Mouse (Mus musculus) macrophage (primary cell): ENCODE results near the gene Fndc10. TPM values are rescaled to one million over a fixed set of nuclear protein-coding genes. Genes with fewer than 3 reads are reported as not detected.
A peak's percentile ranks its signal among the peaks of the same experiment; 100 is the strongest.
"Not testable (repeated sequence)": the region's sequence is repeated elsewhere in the genome, so short reads cannot be mapped to it uniquely, and the experiment has no call there.

ENCODE experiments used
- H3K27ac ChIP-seq: fragments of 350-480 bp; formaldehyde crosslinking; 2 replicates; pipeline ENCODE4 v1.9.0; 2021
- H3K36me3 ChIP-seq: fragments of 350-480 bp; formaldehyde crosslinking; 2 replicates; pipeline ENCODE4 v1.9.0; 2021; ENCODE audit errors: inconsistent target
- H3K4me3 ChIP-seq: fragments of 350-480 bp; formaldehyde crosslinking; 2 replicates; pipeline ENCODE4 v1.9.0; 2021; ENCODE audit errors: inconsistent target
- H3K79me2 ChIP-seq: fragments of 350-480 bp; formaldehyde crosslinking; 2 replicates; pipeline ENCODE4 v1.9.0; 2021; ENCODE audit errors: inconsistent target
- WGBS: methylation state at CpG from one replicate; pipeline ENCODE4 v1.1.7; 2026; ENCODE audit warnings: inconsistent platforms; ENCODE audit not compliant: missing documents; 5-methylcytosine and 5-hydroxymethylcytosine counted together
- polyA plus RNA-seq: library from polyadenylated mRNA; stranded (reverse); fragments of 250-400 nt; gene quantifications from 3 replicates; pipeline ENCODE4 v1.2.4, GENCODE M21; 2018; ENCODE audit warnings: inconsistent platforms

Gene Fndc10
- polyA plus RNA-seq, 1 experiment from 2014 or later: 1.1 TPM

DNA sequence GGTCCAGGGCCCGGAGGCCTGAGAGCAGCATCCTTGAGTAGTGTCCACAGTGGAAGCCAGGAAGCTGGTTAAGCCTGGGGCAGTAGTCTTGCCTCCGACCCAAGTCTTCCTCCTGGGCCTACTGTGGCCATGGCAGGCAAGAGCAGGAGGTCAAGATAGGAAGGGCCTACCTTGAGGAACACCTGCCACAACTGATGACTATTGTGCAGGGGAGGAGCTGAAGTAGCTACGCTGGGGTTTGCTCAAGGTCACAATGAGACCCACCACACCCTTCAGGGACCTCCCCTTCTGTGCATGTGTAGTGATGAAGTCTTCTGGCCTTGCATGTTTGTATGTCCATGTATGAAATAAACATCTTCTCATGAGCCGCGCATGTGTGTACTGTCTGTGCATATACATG is 41.6 kb downstream of the Fndc10 start:
- Histone ChIP-seq H3K4me3 (peak overlapping the region; percentile 29), H3K79me2 (peaks cover 5% of the 10 kb centered on the region; the same call in 1 of the 2 replicates), H3K27ac (no peak overlapping the region), H3K36me3 (no peaks in the 10 kb centered on the region; the same call in 1 of the 2 replicates)
- 73% methylated on average over 5 of the region's 5 CpGs for WGBS

GRCm38 (mm10) chr4:155736421-155736820 is 42.3 kb downstream of the Fndc10 start:
- Histone ChIP-seq H3K79me2 (peaks cover 5% of the 10 kb centered on the region; the same call in 1 of the 2 replicates), H3K27ac (no peak overlapping the region), H3K36me3 (no peaks in the 10 kb centered on the region; the same call in 1 of the 2 replicates), H3K4me3 (no peak overlapping the region)
- 94% methylated on average over 5 of the region's 5 CpGs for WGBS

DNA sequence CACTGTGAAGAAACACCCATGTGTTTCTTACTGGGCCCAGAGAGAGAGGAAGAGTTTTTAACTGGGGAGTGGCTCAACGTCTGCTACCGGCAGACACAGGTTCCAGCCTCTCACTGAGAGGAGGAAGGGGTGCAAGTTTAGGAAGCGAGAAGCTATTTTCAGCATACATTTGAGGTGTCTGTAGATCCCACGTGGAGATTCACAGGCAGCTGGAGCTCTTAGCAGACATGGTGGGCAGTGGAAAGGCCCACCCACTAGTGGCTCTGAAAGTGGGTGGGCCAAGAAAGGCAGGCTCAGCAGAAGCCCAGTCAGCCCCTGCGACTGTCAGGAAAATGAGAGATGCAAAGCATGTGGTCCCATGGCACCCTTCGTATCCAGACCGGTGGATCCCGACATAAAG is 44.1 kb downstream of the Fndc10 start:
- Histone ChIP-seq H3K4me3 (no peak overlapping the region), H3K36me3 (peaks cover 2% of the 10 kb centered on the region; the same call in 1 of the 2 replicates), H3K27ac (no peak overlapping the region), H3K79me2 (peaks cover 5% of the 10 kb centered on the region; the same call in 1 of the 2 replicates)
- 76% methylated on average over 8 of the region's 8 CpGs for WGBS

- no peak overlapping the region for H3K4me3 ChIP-seq
- H3K27ac ChIP-seq: no peak overlapping the region
- H3K36me3 ChIP-seq: peaks cover 11% of the 10 kb centered on the region; the same call in 1 of the 2 replicates
- 94% methylated on average over 6 of the region's 6 CpGs for WGBS
- no peaks in the 10 kb centered on the region for H3K79me2 ChIP-seq
Measured at GRCm38 (mm10) chr4:155739152-155739551, 45.0 kb downstream of the Fndc10 start.

DNA sequence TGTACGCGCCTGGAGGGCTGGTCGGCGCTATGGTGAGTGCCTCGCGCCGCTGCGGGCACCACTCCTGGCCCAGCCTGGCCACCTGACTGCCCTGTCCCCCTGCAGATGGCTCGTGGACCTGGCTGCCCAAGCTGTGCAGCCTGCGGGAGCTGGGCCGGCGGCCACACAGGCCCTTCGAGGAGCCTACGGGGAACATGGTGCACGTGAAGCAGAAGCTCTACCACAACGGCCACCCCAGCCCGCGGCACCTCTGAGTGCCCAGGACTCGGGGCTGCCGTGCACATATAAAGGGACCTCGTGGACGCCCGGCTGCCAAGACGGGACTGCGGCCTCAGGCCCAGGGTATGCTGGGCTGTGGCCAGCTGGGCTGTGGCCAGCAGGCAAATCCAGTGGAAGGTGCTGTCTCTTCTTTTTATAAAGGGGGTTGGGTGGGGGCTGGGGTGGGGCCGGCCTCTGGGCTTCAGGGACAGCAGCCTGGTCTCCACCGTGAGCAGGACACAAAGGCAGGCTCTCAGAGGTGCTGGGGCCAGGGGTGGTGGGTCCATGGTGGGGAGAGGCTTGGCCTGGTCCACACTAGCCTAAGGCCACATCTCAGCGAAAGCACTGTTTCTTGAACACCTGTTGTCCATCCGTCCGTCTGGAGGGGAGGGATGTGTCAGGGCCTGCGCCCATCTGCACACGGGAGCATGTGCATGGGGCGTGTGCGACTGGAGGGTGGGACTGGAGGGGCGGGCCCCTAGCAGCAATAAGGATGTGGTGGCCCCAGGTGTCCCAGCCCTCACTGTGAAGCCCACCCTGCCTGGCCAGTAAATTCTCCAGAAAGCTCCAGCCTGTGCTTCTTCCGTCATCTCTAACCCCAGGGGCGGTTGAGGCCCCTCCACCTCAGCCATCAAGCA is 45.8 kb downstream of the Fndc10 start:
- no peak overlapping the region for H3K4me3 ChIP-seq
- H3K27ac ChIP-seq: no peak overlapping the region
- no peaks in the 10 kb centered on the region for H3K79me2 ChIP-seq
- 95% methylated on average over 27 of the region's 37 CpGs for WGBS
- peaks cover 13% of the 10 kb centered on the region; the same call in 1 of the 2 replicates for H3K36me3 ChIP-seq

DNA sequence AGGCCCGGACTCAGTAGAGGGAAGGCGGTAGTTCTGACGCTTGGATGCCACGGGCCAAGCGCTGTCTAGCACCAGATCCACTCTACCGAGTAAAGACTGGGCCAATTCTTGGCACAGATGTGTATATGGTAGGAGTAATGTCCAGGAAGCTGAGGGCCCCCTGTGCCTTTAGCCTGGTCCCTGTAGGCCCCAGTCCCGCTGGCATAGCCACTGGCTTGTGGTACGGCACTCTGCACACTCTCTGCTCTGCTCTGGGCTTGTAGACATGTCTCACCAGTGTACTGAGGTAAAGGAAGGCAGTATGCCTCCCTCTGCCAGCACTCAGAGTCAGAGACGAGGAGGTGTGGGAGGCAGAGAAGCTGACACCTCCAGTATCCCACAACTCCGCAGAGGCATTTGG is 46.5 kb downstream of the Fndc10 start:
- H3K36me3 ChIP-seq: peaks cover 14% of the 10 kb centered on the region; the same call in 1 of the 2 replicates
- not testable (repeated sequence) for H3K79me2 ChIP-seq, H3K4me3 ChIP-seq, H3K27ac ChIP-seq
- whole genome bisulfite sequencing: 95% methylated on average over 10 of the region's 10 CpGs

GRCm38 (mm10) chr4:155742684-155743083 is 48.5 kb downstream of the Fndc10 start:
- no peak overlapping the region for H3K4me3 ChIP-seq
- H3K27ac ChIP-seq: no peak overlapping the region
- peaks cover 29% of the 10 kb centered on the region; the same call in 1 of the 2 replicates for H3K36me3 ChIP-seq
- no peaks in the 10 kb centered on the region for H3K79me2 ChIP-seq
- 95% methylated on average over 5 of the region's 5 CpGs for WGBS

- WGBS: 93% methylated on average over 8 of the region's 8 CpGs
- peaks cover 40% of the 10 kb centered on the region; the same call in 1 of the 2 replicates for H3K36me3 ChIP-seq
- no peaks in the 10 kb centered on the region for H3K79me2 ChIP-seq
- H3K4me3 ChIP-seq: no peak overlapping the region
- H3K27ac ChIP-seq: no peak overlapping the region
Measured at GRCm38 (mm10) chr4:155744474-155744873, 50.3 kb downstream of the Fndc10 start.

- WGBS: 95% methylated on average over 5 of the region's 5 CpGs
- Histone ChIP-seq H3K36me3 (peaks cover 46% of the 10 kb centered on the region; the same call in 1 of the 2 replicates), H3K27ac (no peak overlapping the region), H3K79me2 (no peaks in the 10 kb centered on the region), H3K4me3 (no peak overlapping the region)
Measured at GRCm38 (mm10) chr4:155745136-155745535, 51.0 kb downstream of the Fndc10 start.

Other genes with a start within 250 kb of the Fndc10 start
- gene Tmem52, start 225.2 kb upstream of the Fndc10 start, polyA plus RNA-seq: not detected in 3 replicates
- 216 to 287 TPM (median 286 TPM) in 3 replicates for gene Gnb1, start 203.0 kb upstream of the Fndc10 start, polyA plus RNA-seq
- gene Nadk, start 132.0 kb upstream of the Fndc10 start, polyA plus RNA-seq: 75.4 to 129 TPM (median 88.2 TPM) in 3 replicates
- gene Slc35e2, start 92.9 kb upstream of the Fndc10 start, polyA plus RNA-seq: 4.6 to 4.9 TPM (median 4.8 TPM) in 3 replicates
- 67.8 to 153 TPM (median 75.9 TPM) in 3 replicates for gene Cdk11b, start 69.5 kb upstream of the Fndc10 start, polyA plus RNA-seq
- gene Gm10563, start 48.9 kb upstream of the Fndc10 start, polyA plus RNA-seq: not detected in 3 replicates
- not detected in 3 replicates for gene Mmp23, start 41.0 kb upstream of the Fndc10 start, polyA plus RNA-seq
- gene Mib2, start 25.1 kb upstream of the Fndc10 start, polyA plus RNA-seq: 9.5 to 29.7 TPM (median 12.3 TPM) in 3 replicates
- 125 to 264 TPM (median 166 TPM) in 3 replicates for gene Ssu72, start 10.5 kb downstream of the Fndc10 start, polyA plus RNA-seq
- 0.10 to 1.0 TPM (median 0.32 TPM) in 3 replicates for gene Tmem240, start 40.5 kb downstream of the Fndc10 start, polyA plus RNA-seq
- 11.3 to 32.7 TPM (median 12.1 TPM) in 3 replicates for gene Atad3a, start 66.8 kb downstream of the Fndc10 start, polyA plus RNA-seq
- gene Vwa1, start 80.4 kb downstream of the Fndc10 start, polyA plus RNA-seq: 0.09 to 0.10 TPM in 2 of 3 replicates, not detected in the other
- gene Tmem88b, start 91.5 kb downstream of the Fndc10 start, polyA plus RNA-seq: not detected in 3 replicates
- not detected in 3 replicates for gene Ankrd65, start 96.1 kb downstream of the Fndc10 start, polyA plus RNA-seq
- 60.1 to 101 TPM (median 65.9 TPM) in 3 replicates for gene Mrpl20, start 108.5 kb downstream of the Fndc10 start, polyA plus RNA-seq
- 21.9 to 54.1 TPM (median 31.3 TPM) in 3 replicates for gene Ccnl2, start 118.1 kb downstream of the Fndc10 start, polyA plus RNA-seq
- 66.8 to 92.5 TPM (median 68.1 TPM) in 3 replicates for gene Aurkaip1, start 136.9 kb downstream of the Fndc10 start, polyA plus RNA-seq
- gene Mxra8, start 145.3 kb downstream of the Fndc10 start, polyA plus RNA-seq: 0.19 to 1.1 TPM (median 0.32 TPM) in 3 replicates
- gene Dvl1, start 153.1 kb downstream of the Fndc10 start, polyA plus RNA-seq: 6.2 to 13.8 TPM (median 12.2 TPM) in 3 replicates
- 0.04 to 0.11 TPM in 2 of 3 replicates, not detected in the other for gene Tas1r3, start 169.0 kb downstream of the Fndc10 start, polyA plus RNA-seq
- 6.6 to 11.4 TPM (median 8.7 TPM) in 3 replicates for gene Cptp, start 175.1 kb downstream of the Fndc10 start, polyA plus RNA-seq
- 11.2 to 22.1 TPM (median 18.6 TPM) in 3 replicates for gene Ints11, start 175.2 kb downstream of the Fndc10 start, polyA plus RNA-seq
- gene Pusl1, start 197.4 kb downstream of the Fndc10 start, polyA plus RNA-seq: 12.4 to 21.3 TPM (median 17.4 TPM) in 3 replicates
- gene Acap3, start 197.5 kb downstream of the Fndc10 start, polyA plus RNA-seq: 8.2 to 8.7 TPM (median 8.3 TPM) in 3 replicates
- 55.7 to 67.6 TPM (median 65.4 TPM) in 3 replicates for gene Ube2j2, start 249.5 kb downstream of the Fndc10 start, polyA plus RNA-seq